Mouse (Mus musculus): ENCODE results near the gene Irs1.

- TF ChIP-seq CTCF (IDR thresholded peaks at IDR 0.05; ENCODE audit: low read depth) (no peak), EP300 (optimal IDR thresholded peaks at IDR 0.05) (no peak)
Measured at GRCm38 (mm10) chr1:82199918-82200317, 91.3 kb downstream of the Irs1 start.

Measured in stomach, postnatal 0 days (tissue).